Mouse (Mus musculus): Measurements from ENCODE around the gene Olfr980. TPM values are rescaled to one million over a fixed set of nuclear protein-coding genes. Genes with fewer than 3 reads are reported as not detected.
"Not testable (repeated sequence)": the region's sequence is repeated elsewhere in the genome, so short reads cannot be mapped to it uniquely, and the experiment has no call there.

The Olfr980 gene
- not detected in 2 replicates for polyA plus RNA-seq (2016; fragmentation: Nextera tagmentation; extraction: Ambion mirVana)

DNA sequence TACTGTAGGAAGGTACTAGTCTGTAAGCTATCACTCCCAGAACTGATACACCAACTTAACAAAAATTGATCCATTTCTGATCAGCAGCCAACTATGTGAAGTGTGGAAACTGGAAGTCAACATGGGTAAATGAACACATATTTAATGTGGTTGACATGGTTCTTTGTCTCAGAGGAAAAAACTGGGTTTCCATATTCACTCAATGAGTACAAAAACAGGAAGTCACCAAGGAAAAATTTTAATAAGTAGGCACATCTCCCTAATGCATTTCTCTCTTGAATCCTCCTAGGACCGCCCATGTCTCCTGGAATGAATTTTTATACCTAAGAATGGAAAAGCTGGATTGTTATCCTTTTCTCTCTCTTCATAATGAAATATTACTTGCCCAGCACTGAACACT is at the start of gene Olfr980:
Olfr980 (minus strand) TSS at position 101 of the 400 bp plus-strand sequence.
- Histone ChIP-seq H3K27me3 (ENCODE audit: poor library complexity, severe bottlenecking) (no peaks in the 10 kb centered on the region), H3K9me3 (no peaks in the 10 kb centered on the region), H3K36me3 (replicated peaks) (no peaks in the 10 kb centered on the region), H3K27ac (no peak within 1 kb of the TSS), H3K4me3 (no peak within 1 kb of the TSS), H3K4me1 (no peaks in the 10 kb centered on the region)
- 90% methylated on average over 1 of the region's 1 CpGs for WGBS
- DNase-seq (ENCODE audit: extremely low spot score, low spot score) = no peak

DNA sequence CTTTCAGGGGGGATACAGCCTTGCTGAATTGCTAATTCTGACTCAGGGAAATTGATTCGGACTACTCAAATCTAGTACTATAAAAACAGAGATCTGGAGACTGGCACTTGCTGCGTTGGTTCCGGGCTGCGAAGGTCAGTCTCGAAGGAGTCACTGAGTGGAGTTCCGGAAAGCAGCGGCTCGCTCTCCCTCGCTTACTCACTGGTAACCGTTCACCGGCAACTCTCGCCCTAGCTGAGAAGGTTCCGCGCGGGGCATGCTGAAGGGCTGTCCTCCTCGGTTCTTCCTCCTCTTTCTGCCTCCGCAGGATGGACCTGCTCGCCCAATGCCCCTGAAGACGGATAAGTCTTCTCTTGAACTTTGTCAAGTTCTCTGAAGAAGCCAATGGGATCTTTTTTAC is 40.8 kb upstream of the Olfr980 start:
- DNase-seq (ENCODE audit: extremely low spot score, low spot score) = no peak
- H3K27ac ChIP-seq = no peak overlapping the region
- H3K36me3 ChIP-seq (replicated peaks) = no peaks in the 10 kb centered on the region
- no peak overlapping the region for H3K4me3 ChIP-seq
- H3K9me3 ChIP-seq = no peaks in the 10 kb centered on the region
- H3K4me1 ChIP-seq = no peaks in the 10 kb centered on the region
- 94% methylated on average over 19 of the region's 19 CpGs for WGBS
- H3K27me3 ChIP-seq (ENCODE audit: poor library complexity, severe bottlenecking) = no peaks in the 10 kb centered on the region

- WGBS = 72% methylated on average over 2 of the region's 2 CpGs
- H3K4me1 ChIP-seq = no peaks in the 10 kb centered on the region
- no peak within 1 kb of the TSS for H3K27ac ChIP-seq
- no peaks in the 10 kb centered on the region for H3K9me3 ChIP-seq
- H3K27me3 ChIP-seq (ENCODE audit: poor library complexity, severe bottlenecking) = no peaks in the 10 kb centered on the region
- H3K4me3 ChIP-seq = no peak within 1 kb of the TSS
- no peaks in the 10 kb centered on the region for H3K36me3 ChIP-seq (replicated peaks)
- no peak for DNase-seq (ENCODE audit: extremely low spot score, low spot score)
Measured at GRCm38 (mm10) chr9:40021164-40021563, 11.8 kb upstream of the Olfr980 start, which contains the start of gene Olfr981. Olfr981 (plus strand) TSS chr9:40021464.

DNA sequence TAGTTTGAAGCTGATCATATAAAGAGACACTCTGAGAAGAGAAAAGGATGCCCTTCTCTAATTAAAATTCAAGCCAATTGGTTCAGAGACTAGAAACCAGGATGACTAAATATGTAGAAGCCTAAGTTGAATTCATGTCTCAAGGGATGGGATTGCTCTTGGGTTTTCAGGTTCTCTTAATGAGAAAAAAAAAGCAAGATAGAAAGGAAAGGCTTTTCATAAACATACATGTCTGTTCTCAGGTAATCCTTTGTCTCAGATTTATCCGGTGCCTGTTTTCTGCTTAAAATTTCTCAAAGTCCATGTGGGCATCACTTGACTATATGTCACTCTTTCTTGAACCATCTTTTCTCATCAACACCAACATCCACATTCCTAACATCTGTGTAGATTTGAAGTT is 6.0 kb downstream of the Olfr980 start, which contains the start of gene Olfr979:
Olfr979 (minus strand) TSS at position 101 of the 400 bp plus-strand sequence.
- Histone ChIP-seq H3K4me3 (no peak within 1 kb of the TSS), H3K27ac (no peak within 1 kb of the TSS), H3K9me3 (no peaks in the 10 kb centered on the region), H3K27me3 (ENCODE audit: poor library complexity, severe bottlenecking) (no peaks in the 10 kb centered on the region), H3K36me3 (replicated peaks) (no peaks in the 10 kb centered on the region), H3K4me1 (no peaks in the 10 kb centered on the region)
- DNase-seq (ENCODE audit: extremely low spot score, low spot score) = no peak
- WGBS = 91% methylated on average over 1 of the region's 1 CpGs

DNA sequence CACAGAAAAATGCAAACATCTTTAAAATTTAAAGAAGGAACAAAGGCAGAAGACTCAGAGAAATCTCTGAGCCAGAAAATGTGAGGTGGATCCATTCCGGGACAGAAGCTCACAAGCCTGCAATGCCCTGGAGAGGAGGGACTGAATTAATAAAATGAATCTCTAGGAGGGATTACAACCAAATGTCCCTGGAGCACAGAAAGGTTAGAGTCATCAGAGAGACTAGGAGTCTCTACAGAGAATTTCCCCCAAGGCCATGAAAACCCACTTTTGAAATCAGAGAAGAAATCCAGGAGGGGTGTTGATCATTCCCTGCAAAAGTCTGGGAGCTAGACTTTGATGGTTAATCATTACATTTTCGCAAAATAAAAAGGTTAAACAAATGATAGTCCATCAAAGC is 17.6 kb downstream of the Olfr980 start, which contains the start of gene Olfr978:
Olfr978 (plus strand) TSS at position 301 of the 400 bp plus-strand sequence.
- Histone ChIP-seq H3K27ac (no peak within 1 kb of the TSS), H3K27me3 (ENCODE audit: poor library complexity, severe bottlenecking) (no peaks in the 10 kb centered on the region), H3K9me3 (no peaks in the 10 kb centered on the region), H3K4me3 (no peak within 1 kb of the TSS), H3K36me3 (replicated peaks) (no peaks in the 10 kb centered on the region), H3K4me1 (no peaks in the 10 kb centered on the region)
- DNase-seq (ENCODE audit: extremely low spot score, low spot score) = no peak
- WGBS = 76% methylated on average over 2 of the region's 2 CpGs

DNA sequence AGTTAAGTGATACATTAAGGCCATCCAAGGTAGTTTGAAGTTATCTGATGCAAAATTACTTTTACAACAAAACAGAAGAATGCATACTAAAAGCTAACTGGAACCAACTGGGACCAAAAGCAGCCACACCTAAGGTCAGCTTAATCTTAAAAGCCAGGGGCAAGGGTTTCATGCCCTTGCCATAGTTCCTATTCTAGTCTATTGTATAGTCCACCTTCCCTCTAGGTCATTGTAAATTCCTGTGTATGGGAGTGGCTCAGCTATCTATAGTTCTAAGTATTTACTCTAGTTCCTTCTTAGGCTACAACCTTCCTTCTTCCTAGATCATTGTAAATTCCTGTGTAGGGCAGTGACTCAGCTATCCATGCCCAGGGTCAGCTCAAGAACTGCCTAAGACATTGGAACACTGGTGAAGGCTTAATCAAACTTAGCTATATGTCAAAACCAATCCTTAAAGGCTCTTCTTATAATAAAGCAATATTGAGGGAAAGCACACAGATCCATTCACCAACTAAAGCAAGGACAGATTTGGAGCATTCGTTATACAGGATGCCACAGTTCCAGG is 32.7 kb downstream of the Olfr980 start:
- not testable (repeated sequence) for H3K4me1 ChIP-seq; H3K9me3 ChIP-seq; H3K4me3 ChIP-seq; H3K27me3 ChIP-seq (ENCODE audit: poor library complexity, severe bottlenecking); DNase-seq (ENCODE audit: extremely low spot score, low spot score); H3K27ac ChIP-seq; H3K36me3 ChIP-seq (replicated peaks)
- WGBS = 89% methylated on average over 1 of the region's 1 CpGs

DNA sequence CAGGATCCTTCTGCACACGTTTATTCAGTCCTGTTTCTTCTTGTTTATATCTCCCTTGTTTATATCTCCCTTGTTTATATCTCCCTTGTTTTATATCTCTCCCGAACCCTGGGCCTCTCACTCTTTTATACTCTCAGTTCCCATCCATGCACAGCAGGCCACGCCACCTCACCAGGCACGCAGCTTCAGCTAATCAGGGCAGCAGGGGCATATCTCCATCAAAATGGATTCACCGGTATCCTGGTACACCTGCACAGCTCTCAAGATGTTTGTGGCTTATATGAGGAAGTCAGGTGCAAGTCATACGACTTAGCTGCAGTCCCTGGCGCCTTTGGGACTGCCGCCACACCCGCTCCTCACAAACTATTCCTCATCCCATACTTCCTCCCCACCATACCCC is 48.3 kb downstream of the Olfr980 start, which contains the start of gene Olfr976:
Olfr976 (minus strand) TSS at position 101 of the 400 bp plus-strand sequence.
- not testable (repeated sequence) for H3K27ac ChIP-seq; H3K36me3 ChIP-seq (replicated peaks); H3K4me1 ChIP-seq; H3K4me3 ChIP-seq; H3K27me3 ChIP-seq (ENCODE audit: poor library complexity, severe bottlenecking); DNase-seq (ENCODE audit: extremely low spot score, low spot score); H3K9me3 ChIP-seq
- 87% methylated on average over 7 of the region's 9 CpGs for whole genome bisulfite sequencing

Other genes with a start within 250 kb of the Olfr980 start
- gene Olfr968, start 226.3 kb downstream of the Olfr980 start, polyA plus RNA-seq (2016; fragmentation: Nextera tagmentation; extraction: Ambion mirVana) = not detected in 2 replicates
- gene Olfr969, start 218.6 kb downstream of the Olfr980 start, polyA plus RNA-seq (2016; fragmentation: Nextera tagmentation; extraction: Ambion mirVana) = not detected in 2 replicates
- not detected in 2 replicates for gene Olfr970, start 200.7 kb downstream of the Olfr980 start, polyA plus RNA-seq (2016; fragmentation: Nextera tagmentation; extraction: Ambion mirVana)
- not detected in 2 replicates for gene Olfr971, start 172.7 kb downstream of the Olfr980 start, polyA plus RNA-seq (2016; fragmentation: Nextera tagmentation; extraction: Ambion mirVana)
- not detected in 2 replicates for gene Olfr972, start 143.2 kb downstream of the Olfr980 start, polyA plus RNA-seq (2016; fragmentation: Nextera tagmentation; extraction: Ambion mirVana)
- not detected in 2 replicates for gene Olfr229, start 102.2 kb downstream of the Olfr980 start, polyA plus RNA-seq (2016; fragmentation: Nextera tagmentation; extraction: Ambion mirVana)
- not detected in 2 replicates for gene Olfr974, start 72.1 kb downstream of the Olfr980 start, polyA plus RNA-seq (2016; fragmentation: Nextera tagmentation; extraction: Ambion mirVana)
- gene Olfr975, start 57.5 kb downstream of the Olfr980 start, polyA plus RNA-seq (2016; fragmentation: Nextera tagmentation; extraction: Ambion mirVana) = not detected in 2 replicates
- not detected in 2 replicates for gene Olfr976, start 48.4 kb downstream of the Olfr980 start, polyA plus RNA-seq (2016; fragmentation: Nextera tagmentation; extraction: Ambion mirVana)
- gene Olfr978, start 17.5 kb downstream of the Olfr980 start, polyA plus RNA-seq (2016; fragmentation: Nextera tagmentation; extraction: Ambion mirVana) = not detected in 2 replicates
- gene Olfr979, start 6.1 kb downstream of the Olfr980 start, polyA plus RNA-seq (2016; fragmentation: Nextera tagmentation; extraction: Ambion mirVana) = not detected in 2 replicates
- not detected in 2 replicates for gene Olfr981, start 11.9 kb upstream of the Olfr980 start, polyA plus RNA-seq (2016; fragmentation: Nextera tagmentation; extraction: Ambion mirVana)
- not detected in 2 replicates for gene Olfr982, start 64.2 kb upstream of the Olfr980 start, polyA plus RNA-seq (2016; fragmentation: Nextera tagmentation; extraction: Ambion mirVana)
- not detected in 2 replicates for gene Olfr983, start 84.0 kb upstream of the Olfr980 start, polyA plus RNA-seq (2016; fragmentation: Nextera tagmentation; extraction: Ambion mirVana)
- not detected in 2 replicates for gene Olfr984, start 104.6 kb upstream of the Olfr980 start, polyA plus RNA-seq (2016; fragmentation: Nextera tagmentation; extraction: Ambion mirVana)
- gene Olfr985, start 120.6 kb upstream of the Olfr980 start, polyA plus RNA-seq (2016; fragmentation: Nextera tagmentation; extraction: Ambion mirVana) = not detected in 2 replicates
- not detected in 2 replicates for gene Tmem225, start 138.5 kb upstream of the Olfr980 start, polyA plus RNA-seq (2016; fragmentation: Nextera tagmentation; extraction: Ambion mirVana)
- not detected in 2 replicates for gene Olfr986, start 171.3 kb upstream of the Olfr980 start, polyA plus RNA-seq (2016; fragmentation: Nextera tagmentation; extraction: Ambion mirVana)
- gene Zfp202, start 182.7 kb upstream of the Olfr980 start, polyA plus RNA-seq (2016; fragmentation: Nextera tagmentation; extraction: Ambion mirVana) = 7.5 and 8.1 TPM in 2 replicates